Mouse (Mus musculus) heart, embryonic 11.5 days (tissue): ENCODE measurements around the gene Hck. TPM values are rescaled to one million over a fixed set of nuclear protein-coding genes. Genes with fewer than 3 reads are reported as not detected.

Experiments used
- ATAC-seq: fragments of 200-750 bp; cut with Nextera tagmentation; replicated peaks from 2 replicates; pipeline ENCODE4 v1.8.0; 2017; ENCODE audit warnings: moderate library complexity; ENCODE audit not compliant: insufficient number of reproducible peaks, low FRiP score, low TSS enrichment
- H3K27ac ChIP-seq: fragments of 300-500 bp; sonication (generic); 2 replicates; pipeline ENCODE4 v1.5.1; 2014; ENCODE audit warnings: mild to moderate bottlenecking, low read depth, low read length
- H3K27me3 ChIP-seq: fragments of 300-500 bp; sonication (generic); 2 replicates; pipeline ENCODE4 v1.6.1; 2014; ENCODE audit warnings: mild to moderate bottlenecking, low read length, mixed read lengths; ENCODE audit not compliant: control insufficient read depth, insufficient read depth
- H3K36me3 ChIP-seq: fragments of 300-500 bp; sonication (generic); 2 replicates; pipeline ENCODE4 v1.6.1; 2014; ENCODE audit warnings: mild to moderate bottlenecking, low read length, moderate library complexity, mixed read lengths; ENCODE audit not compliant: control insufficient read depth, insufficient read depth
- H3K4me1 ChIP-seq: fragments of 300-500 bp; sonication (generic); 2 replicates; pipeline ENCODE4 v1.6.1; 2014; ENCODE audit warnings: low read length; ENCODE audit not compliant: control insufficient read depth, insufficient read depth
- H3K4me2 ChIP-seq: fragments of 300-500 bp; sonication (generic); 2 replicates; pipeline ENCODE4 v1.6.1; 2014; ENCODE audit warnings: mild to moderate bottlenecking, moderate library complexity
- H3K4me3 ChIP-seq: fragments of 300-500 bp; sonication (generic); 2 replicates; pipeline ENCODE4 v1.5.1; 2014; ENCODE audit warnings: low read depth, low read length
- H3K9ac ChIP-seq: fragments of 300-500 bp; sonication (generic); 2 replicates; pipeline ENCODE4 v1.6.1; 2014; ENCODE audit warnings: mild to moderate bottlenecking, low read depth, low read length, moderate library complexity
- H3K9me3 ChIP-seq: fragments of 300-500 bp; sonication (generic); replicated peaks from 2 replicates; pipeline ENCODE4 v1.6.1; 2016; ENCODE audit warnings: low read length; ENCODE audit not compliant: control insufficient read depth
- WGBS: fragments of 180-500 bp; shearing (Covaris S2); extraction: QIAGEN DNeasy Blood & Tissue Kit; methylation state at CpG from one replicate; pipeline ENCODE4 v1.1.7; 2014; ENCODE audit not compliant: insufficient replicate concordance; 5-methylcytosine and 5-hydroxymethylcytosine counted together
- polyA plus RNA-seq: library from polyadenylated mRNA; unstranded; fragments of >200 nt; fragmentation: Nextera tagmentation; extraction: Ambion mirVana; gene quantifications from 2 replicates; pipeline ENCODE4 v1.2.1, GENCODE M21; 2014

Hck gene
- polyA plus RNA-seq, 1 experiment from 2014 or later: 1.6 TPM

DNA sequence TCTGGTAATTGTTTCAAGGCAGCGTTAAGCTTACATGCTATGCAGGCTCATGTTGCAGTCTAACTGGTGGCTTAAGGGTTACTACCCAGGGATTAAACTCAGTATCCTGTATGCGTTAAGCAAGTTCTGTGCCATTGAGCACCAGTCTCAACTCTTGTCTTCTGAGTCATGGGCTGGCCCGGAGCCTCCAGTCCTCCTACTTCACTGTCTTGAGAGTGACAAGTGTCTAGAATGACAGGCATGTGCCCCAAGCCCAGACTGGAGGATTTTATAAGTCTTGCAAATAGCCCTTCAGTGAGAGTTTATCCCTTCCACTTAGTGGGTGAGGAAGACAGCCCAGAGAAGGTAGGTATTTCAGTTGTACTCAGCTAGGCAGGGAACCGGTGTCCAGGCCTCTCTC is 27.9 kb downstream of the Hck start:
- H3K36me3 ChIP-seq: no peaks in the 10 kb centered on the region
- 68% methylated on average over 4 of the region's 4 CpGs for WGBS
- ATAC-seq: no peak

DNA sequence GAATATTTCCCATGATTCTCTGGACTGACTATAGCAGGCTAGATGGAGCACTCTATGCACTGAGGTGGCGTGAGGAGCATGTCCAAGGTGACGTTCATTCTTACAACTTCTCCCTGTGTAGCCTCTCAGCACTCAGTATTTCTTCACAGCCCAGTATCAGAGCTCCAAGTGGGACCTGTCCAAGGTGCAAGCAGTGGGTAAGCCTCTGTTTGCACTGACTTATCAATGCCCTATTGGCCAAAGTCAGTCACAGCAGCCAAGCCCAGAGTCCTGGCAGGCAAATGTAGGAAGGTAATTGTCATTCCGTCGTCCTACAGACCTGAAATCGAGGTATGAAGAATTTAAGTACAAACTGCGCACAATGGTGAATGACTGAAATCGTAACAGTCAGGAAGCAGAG is 30.9 kb downstream of the Hck start:
- ATAC-seq: no peak
- no peak overlapping the region for H3K9ac ChIP-seq
- 71% methylated on average over 7 of the region's 7 CpGs for WGBS

More for the DNA sequence above, 27.9 kb downstream of the Hck start:
- no peak overlapping the region for H3K4me3 ChIP-seq
- no peaks in the 10 kb centered on the region for H3K4me1 ChIP-seq
- no peak overlapping the region for H3K4me2 ChIP-seq
- no peak overlapping the region for H3K9ac ChIP-seq
- no peak overlapping the region for H3K27ac ChIP-seq
- no peaks in the 10 kb centered on the region for H3K9me3 ChIP-seq
- H3K27me3 ChIP-seq: no peaks in the 10 kb centered on the region

DNA sequence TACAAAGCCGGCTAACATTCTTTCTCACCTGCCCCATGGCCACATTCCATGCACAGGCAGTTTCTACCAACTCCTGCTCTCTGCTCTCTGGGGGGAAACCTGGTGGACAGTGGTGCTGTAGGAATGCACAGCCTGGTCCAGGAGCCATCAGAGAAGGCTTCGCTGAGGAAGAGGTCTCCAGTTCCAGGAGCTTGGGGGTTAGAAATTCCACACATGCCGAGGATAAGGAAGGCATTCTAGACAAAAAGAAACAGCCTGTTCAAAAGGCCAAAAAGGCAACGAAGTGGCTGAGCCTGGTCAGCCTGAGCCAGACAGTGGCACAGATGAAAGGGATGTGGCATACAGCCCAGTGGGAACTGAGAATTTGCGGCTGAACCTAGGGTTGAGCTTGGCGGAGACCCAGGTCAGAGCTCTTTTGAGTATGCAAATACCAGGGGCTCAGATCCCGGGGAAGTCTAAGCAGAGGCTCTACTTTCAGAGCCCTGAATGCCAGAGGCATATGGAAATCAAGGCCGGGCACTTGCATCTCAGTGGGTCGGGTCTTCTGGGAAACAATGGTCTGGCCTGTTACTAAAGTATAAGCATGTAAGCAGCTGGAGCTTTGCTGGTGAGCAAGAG is 31.8 kb downstream of the Hck start:
- Histone ChIP-seq H3K9me3 (no peaks in the 10 kb centered on the region), H3K27me3 (no peaks in the 10 kb centered on the region), H3K27ac (no peak overlapping the region), H3K4me3 (no peak overlapping the region), H3K9ac (no peak overlapping the region), H3K4me1 (no peaks in the 10 kb centered on the region), H3K36me3 (no peaks in the 10 kb centered on the region), H3K4me2 (no peak overlapping the region)
- WGBS: 15% methylated on average over 9 of the region's 9 CpGs
- ATAC-seq: no peak

More for the DNA sequence above, 30.9 kb downstream of the Hck start:
- Histone ChIP-seq H3K9me3 (no peaks in the 10 kb centered on the region), H3K4me2 (no peak overlapping the region), H3K4me1 (no peaks in the 10 kb centered on the region), H3K27me3 (no peaks in the 10 kb centered on the region), H3K4me3 (no peak overlapping the region), H3K27ac (no peak overlapping the region), H3K36me3 (no peaks in the 10 kb centered on the region)

DNA sequence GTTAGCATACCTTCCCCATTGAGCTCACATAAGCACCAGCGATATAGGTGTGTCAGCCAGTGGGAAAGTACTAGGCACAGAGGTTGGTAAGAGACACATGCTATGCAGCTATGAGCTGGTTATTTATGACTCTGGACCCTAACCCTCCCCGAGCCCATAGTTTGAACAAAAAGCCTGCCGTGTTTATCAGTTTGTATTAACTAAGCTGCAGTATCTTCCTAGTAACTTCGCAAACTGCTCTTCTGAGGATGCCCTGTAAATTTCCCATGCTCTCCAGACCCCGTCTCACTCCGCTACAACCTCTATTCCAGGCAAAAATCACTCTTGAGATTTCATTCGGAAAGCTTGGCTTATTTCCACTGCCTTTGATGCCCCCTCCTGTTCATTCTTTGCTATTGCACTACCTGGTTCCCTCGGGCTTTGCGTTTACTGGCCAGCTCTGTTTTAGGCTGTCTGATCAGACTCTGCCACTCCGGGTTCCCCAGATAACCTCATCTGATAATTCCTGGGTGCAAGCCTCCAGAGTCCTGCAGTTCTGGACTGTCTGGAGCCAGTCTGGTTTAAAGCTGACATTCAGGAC is 34.4 kb downstream of the Hck start:
- no peak overlapping the region for H3K4me2 ChIP-seq
- 27% methylated on average over 10 of the region's 10 CpGs for WGBS

DNA sequence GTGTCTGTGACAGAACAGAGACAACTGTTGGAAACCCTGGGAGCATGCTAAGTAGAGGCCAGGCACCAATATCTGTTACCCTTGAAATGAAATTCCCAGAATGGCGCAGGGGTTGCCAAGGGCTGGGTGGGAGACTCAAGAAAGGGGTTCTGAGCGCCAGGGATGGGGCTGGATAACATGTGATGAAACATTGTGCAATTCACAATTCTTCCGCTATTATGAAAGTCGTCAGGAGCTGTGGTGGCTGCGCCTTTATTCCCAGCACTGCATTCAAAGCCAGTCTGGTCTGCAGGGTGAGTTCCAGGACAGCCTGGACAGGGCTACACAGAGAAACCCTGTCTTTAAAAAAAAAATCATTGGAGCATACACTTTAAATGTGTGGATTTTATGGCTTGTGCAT is 37.1 kb downstream of the Hck start:
- WGBS: 73% methylated on average over 5 of the region's 5 CpGs
- no peaks in the 10 kb centered on the region for H3K27me3 ChIP-seq
- H3K9me3 ChIP-seq: no peaks in the 10 kb centered on the region
- no peak overlapping the region for H3K9ac ChIP-seq
- no peaks in the 10 kb centered on the region for H3K4me1 ChIP-seq
- no peaks in the 10 kb centered on the region for H3K36me3 ChIP-seq
- no peak overlapping the region for H3K4me3 ChIP-seq
- H3K27ac ChIP-seq: no peak overlapping the region
- no peak for ATAC-seq
- no peak overlapping the region for H3K4me2 ChIP-seq

More for the DNA sequence above, 34.4 kb downstream of the Hck start:
- H3K27ac ChIP-seq: no peak overlapping the region
- no peak for ATAC-seq
- H3K9me3 ChIP-seq: no peaks in the 10 kb centered on the region
- H3K9ac ChIP-seq: no peak overlapping the region
- no peaks in the 10 kb centered on the region for H3K36me3 ChIP-seq
- no peaks in the 10 kb centered on the region for H3K27me3 ChIP-seq
- no peaks in the 10 kb centered on the region for H3K4me1 ChIP-seq
- no peak overlapping the region for H3K4me3 ChIP-seq

DNA sequence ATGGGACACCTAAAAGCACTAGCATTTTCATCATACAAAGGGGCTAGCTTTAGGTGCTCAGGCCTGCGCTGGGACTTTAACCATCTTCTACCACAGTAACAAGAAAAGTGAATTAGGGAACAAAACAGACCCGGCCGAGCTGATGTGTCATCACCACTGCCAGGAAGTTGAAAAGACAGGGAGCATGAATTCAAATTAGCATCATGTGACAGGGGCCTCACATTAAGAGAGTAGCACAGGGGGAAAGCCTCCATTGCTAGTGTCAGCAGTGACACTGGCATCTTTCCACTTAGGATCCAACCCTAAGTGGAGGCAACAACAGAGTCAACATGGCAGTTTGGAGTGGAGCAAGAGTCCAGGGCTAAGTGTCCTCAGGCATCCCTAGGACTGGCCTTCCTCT is 39.0 kb downstream of the Hck start:
- no peak overlapping the region for H3K9ac ChIP-seq
- no peak for ATAC-seq

DNA sequence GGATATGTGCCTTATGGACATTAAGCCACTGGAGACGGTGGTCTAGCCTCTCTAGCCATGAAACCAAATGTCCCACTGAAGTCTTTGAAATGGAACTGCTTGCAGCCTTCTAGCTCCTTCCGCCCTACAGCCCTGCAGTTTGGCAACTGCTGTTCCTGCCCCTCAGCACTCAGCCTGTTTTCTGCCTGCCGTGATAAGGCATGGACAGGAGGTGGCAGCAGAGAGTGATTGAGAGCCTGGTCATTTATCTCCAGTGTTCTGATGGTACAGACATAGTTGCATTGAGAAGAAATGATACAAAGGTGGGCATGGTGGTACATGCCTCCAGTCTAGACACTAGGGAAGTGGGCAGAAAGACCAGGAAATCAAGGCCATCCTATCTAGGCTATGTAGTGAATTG is 39.4 kb downstream of the Hck start:
- Histone ChIP-seq H3K4me1 (peaks cover 3% of the 10 kb centered on the region), H3K27ac (no peak overlapping the region), H3K36me3 (no peaks in the 10 kb centered on the region), H3K9ac (no peak overlapping the region), H3K4me3 (no peak overlapping the region), H3K9me3 (no peaks in the 10 kb centered on the region), H3K27me3 (peaks cover 3% of the 10 kb centered on the region; the same call in 1 of the 2 replicates), H3K4me2 (no peak overlapping the region)
- 14% methylated on average over 3 of the region's 3 CpGs for WGBS
- no peak; the same call in 1 of the 2 replicates for ATAC-seq

More for the DNA sequence above, 39.0 kb downstream of the Hck start:
- no peaks in the 10 kb centered on the region for H3K36me3 ChIP-seq
- H3K4me3 ChIP-seq: no peak overlapping the region
- WGBS: 82% methylated on average over 3 of the region's 3 CpGs
- H3K4me2 ChIP-seq: no peak overlapping the region
- peaks cover 1% of the 10 kb centered on the region; the same call in 1 of the 2 replicates for H3K27me3 ChIP-seq
- H3K4me1 ChIP-seq: peaks cover 3% of the 10 kb centered on the region
- no peak overlapping the region for H3K27ac ChIP-seq
- H3K9me3 ChIP-seq: no peaks in the 10 kb centered on the region

DNA sequence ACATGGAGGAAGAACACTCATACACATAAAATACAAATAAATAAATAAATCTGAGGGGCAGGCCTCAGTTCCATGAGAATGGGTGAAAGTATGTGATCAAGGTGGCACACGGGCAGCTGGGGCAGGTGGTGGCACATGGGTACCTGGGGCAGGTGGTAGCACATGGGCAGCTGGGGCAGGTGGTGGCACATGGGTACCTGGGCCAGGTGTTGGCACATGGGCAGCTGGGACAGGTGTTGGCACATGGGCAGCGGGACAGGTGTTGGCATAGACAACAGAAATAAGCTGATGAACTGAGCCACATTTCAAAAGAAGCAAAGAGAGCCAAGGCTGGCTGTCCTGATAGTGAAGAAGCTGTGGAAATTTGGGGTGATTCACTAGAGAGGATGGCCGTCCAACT is 41.5 kb downstream of the Hck start:
- H3K4me1 ChIP-seq: peaks cover 3% of the 10 kb centered on the region
- H3K27ac ChIP-seq: no peak overlapping the region
- peaks cover 3% of the 10 kb centered on the region; the same call in 1 of the 2 replicates for H3K27me3 ChIP-seq
- WGBS: 71% methylated on average over 3 of the region's 3 CpGs
- no peak for ATAC-seq
- no peaks in the 10 kb centered on the region for H3K9me3 ChIP-seq
- H3K36me3 ChIP-seq: no peaks in the 10 kb centered on the region
- no peak overlapping the region for H3K4me2 ChIP-seq
- no peak overlapping the region for H3K4me3 ChIP-seq
- no peak overlapping the region for H3K9ac ChIP-seq

DNA sequence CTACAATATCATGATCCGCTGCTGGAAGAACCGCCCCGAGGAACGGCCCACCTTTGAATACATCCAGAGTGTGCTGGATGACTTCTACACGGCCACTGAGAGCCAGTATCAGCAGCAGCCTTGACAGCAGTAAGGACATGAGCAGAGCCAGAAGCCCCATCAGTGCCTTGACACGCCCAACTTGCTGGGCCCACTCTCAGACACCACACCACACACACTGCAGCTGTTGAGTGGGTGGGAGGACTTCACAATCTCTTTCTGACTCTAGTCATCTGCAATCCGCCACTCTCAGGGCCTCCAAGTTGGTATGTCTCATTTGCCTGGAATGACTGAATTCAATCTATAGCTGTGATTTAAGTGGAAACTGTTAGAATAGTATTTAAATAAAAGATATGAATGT is 42.8 kb downstream of the Hck start:
- ATAC-seq: no peak
- Histone ChIP-seq H3K9me3 (no peaks in the 10 kb centered on the region), H3K9ac (no peak overlapping the region), H3K4me2 (no peak overlapping the region), H3K27ac (no peak overlapping the region), H3K27me3 (peaks cover 3% of the 10 kb centered on the region; the same call in 1 of the 2 replicates), H3K4me1 (peaks cover 3% of the 10 kb centered on the region), H3K4me3 (no peak overlapping the region), H3K36me3 (no peaks in the 10 kb centered on the region)
- WGBS: 40% methylated on average over 7 of the region's 7 CpGs
